Mouse (Mus musculus): ENCODE measurements around the gene Gm21834.

Gene Gm21834

DNA sequence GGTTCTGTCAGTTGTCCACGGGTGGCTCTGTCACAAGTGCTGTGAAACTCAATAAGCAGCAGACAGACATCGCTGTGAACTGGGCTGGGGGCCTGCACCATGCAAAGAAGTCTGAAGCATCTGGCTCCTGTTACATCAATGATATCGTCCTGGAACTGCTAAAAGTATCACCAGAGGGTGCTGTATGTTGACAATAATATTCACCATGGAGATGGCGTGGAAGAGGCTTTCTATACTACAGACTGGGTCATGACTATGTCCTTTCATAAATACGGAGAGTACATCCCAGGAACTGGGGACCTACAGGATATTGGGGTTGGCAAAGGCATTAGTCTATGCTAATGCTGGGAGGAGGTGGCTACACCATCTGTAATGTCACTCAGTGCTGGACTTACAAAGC, at the start of gene Gm21834:
Gm21834 (minus strand) TSS at position 101 of the 400 bp plus-strand sequence.
- WGBS: 83% methylated on average over 5 of the region's 5 CpGs

DNA sequence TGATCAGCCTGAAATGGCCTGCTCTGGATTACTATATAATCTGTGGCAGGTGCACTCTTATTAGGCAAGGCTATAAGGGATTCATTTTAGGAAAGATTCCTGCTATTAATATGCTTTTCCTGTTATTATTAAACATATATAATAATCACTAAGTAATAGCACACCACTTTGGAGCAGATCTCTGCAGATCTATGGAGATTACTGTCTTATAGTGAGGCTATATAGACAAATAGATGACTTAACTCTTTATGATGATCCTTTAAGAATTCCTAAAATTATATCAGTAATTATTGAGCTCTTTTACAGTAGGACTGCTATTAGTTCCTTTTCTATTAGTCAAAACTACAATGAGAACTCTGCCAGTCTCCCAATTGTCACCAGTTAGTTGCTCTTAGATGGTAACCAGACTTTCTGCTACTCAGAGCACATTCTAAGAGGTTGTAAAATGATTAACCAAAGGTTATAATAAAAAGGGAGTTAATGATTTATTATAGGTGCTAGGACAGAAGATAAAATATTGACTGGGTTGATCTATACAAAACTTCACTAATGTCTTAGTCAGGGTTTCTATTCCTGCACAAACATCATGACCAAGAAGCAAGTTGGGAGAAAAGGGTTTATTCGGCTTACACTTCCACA, 46.3 kb upstream of the Gm21834 start:
- WGBS: 82% methylated on average over 1 of the region's 1 CpGs

DNA sequence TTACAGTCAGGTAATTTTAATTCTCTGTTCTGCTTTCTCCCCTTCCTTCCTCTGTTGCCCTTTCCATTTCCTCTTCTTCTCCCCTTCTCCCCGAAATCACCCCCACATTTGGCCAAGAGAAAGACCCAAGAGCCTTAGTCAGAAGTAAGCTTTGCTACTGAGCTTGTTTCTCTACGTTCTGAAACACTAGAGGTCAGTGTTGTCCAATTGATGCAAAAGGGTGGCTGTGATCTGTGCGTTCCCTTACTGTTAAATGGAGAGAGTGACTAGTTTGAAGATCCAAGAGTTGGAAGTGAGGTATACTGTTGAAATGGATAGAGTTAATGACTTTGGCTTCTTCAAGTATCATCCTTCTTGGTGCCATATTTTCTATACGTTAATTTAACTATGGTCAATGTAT, 28.9 kb upstream of the Gm21834 start:
- 9% methylated on average over 4 of the region's 4 CpGs for WGBS

DNA sequence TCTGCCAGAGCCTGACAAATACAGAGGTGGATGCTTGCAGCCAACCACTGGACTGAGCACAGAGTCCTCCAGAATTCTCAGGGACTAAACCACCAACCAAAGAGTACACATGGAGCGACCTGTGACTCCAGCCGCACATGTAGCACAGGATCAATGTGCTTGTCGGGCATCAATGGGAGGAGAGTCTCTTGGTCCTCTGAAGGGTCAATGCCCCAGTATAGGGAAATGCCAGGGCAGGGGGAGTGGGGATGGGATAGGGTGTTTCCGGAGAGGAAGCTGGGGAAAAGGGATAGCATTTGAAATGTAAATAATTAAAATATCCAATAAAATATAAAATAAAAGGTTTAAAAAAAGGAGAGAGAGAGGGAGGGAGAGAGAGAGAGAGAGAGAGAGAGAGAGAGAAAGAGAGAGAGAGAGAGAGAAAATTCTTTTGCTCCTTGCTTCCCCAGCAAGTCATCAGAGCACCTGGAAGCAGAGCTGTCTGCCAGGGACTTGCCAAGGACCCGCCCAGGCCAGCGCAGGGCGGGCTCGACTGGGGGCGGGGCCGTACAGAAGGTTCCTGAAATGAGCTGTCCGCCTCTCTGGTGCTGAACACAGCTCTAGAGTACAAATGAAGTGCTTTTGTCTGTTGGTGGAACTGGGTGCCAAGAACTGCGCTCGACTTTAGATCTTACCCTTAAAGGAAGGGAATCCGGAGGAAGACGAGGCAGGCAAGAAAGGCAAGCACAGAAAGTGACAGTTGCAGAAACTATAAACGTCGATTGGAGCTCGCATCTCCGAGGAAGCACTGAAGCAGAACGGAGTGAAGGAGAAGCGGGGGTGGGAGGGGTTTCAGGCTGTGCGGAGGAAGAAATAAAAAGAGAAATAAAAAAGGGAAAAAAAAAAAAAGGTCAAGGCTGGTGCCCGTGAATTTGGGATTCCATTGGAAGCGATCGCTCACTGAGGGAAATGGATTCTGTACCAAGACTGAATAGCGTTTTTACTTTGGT, 26.9 kb upstream of the Gm21834 start, which contains the start of gene Cntnap5c:
Cntnap5c (plus strand) TSS at position 949 of the 989 bp plus-strand sequence.
- 18% methylated on average over 26 of the region's 26 CpGs for WGBS

DNA sequence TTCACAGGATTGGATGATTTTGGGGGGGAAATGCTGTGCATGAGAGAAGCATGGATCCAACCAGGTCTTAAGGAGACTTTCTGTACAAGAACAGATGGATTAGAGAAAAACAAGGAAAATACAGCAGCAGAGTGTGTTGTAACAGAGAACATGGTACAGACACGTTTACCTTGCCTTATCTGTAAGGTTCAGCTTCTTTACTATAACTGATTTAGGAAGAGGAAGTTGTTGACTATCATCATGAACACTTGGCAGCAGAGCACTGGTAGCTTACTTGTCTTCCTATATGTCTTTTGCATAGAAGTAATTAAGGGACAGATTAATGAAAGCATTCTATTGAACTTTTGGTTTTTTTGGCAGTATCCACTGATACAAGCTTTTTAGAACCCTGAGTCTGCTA, 16.0 kb upstream of the Gm21834 start:
- 75% methylated on average over 1 of the region's 1 CpGs for WGBS

DNA sequence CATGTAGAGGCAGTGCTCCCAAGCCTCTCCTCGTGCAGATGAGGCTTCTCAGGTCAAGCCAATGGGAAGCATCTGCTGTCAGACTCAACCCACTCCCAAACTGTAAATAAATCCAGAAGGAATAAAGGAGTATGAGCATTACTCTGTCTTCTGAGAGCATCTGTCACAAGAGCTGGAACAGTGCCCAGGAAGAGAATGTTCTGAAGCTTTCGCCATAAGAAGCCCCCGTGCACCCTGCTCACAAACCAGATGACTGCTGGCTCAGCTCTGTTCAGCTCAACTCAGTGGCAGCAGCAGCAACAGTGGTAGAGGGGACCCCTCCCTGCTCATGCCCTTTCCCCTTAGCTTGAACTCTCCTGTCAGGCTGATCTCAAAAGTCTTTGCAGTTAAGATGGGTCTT, 47.2 kb downstream of the Gm21834 start:
- 26% methylated on average over 3 of the region's 3 CpGs for WGBS
